Mouse (Mus musculus): Measurements from ENCODE around the gene Tceanc. TPM values are rescaled to one million over a fixed set of nuclear protein-coding genes. Genes with fewer than 3 reads are reported as not detected.

The Tceanc gene
- polyA plus RNA-seq, 1 experiment from 2014 or later, result 11.0 TPM

DNA sequence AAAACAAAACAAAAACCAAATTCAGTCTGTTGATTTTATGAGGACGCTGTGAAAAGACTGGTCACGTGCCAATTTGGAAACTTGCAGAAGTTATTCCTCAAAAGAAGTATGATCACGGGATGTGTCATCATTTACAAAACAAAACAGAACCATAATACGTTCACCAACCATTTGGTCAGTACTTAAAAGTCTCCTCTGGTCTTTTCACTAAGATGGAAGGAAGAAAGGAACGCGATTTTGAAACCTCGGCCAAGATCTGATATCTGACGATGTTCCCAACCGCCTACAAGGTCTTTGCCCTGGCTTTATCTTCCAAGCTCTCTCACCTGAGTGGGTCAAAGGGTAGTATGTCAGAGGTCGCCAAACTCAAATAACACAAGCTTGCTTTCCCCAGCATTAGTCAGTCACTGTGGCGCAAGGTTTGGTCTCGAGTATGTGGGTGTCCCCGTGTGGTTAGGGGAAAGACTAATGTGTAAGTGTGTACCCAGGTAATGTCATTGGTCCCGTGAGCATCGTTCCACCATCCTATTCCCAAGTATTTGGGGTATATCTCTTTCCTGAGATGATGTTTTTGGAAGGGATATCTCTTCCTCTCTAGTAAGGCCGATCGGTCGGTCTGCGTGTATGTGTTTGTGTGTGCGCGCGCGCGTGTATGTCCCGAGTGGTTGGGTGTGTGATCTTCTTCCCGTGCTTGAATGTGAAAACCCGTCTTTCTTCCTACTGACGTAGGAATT, 39.6 kb downstream of the Tceanc start:
- peaks cover 66% of the 10 kb centered on the region for H3K27me3 ChIP-seq (replicated peaks; ENCODE audit: low read depth, poor library complexity, severe bottlenecking)
- H3K4me1 ChIP-seq, result no peaks in the 10 kb centered on the region; the same call in 1 of the 2 replicates
- H3K9me3 ChIP-seq, result 0 out of 2 replicates have a peak, but pooled peaks cover 2% of the 10 kb centered on the region
- peak overlapping the region; percentile 70 for H3K4me3 ChIP-seq
- H3K27ac ChIP-seq (replicated peaks), result peak overlapping the region; percentile 92
- WGBS, result 23% methylated on average over 28 of the region's 28 CpGs
- peaks cover 18% of the 10 kb centered on the region for H3K36me3 ChIP-seq (replicated peaks)
- peak; percentile 15 for DNase-seq (ENCODE audit: low spot score)

DNA sequence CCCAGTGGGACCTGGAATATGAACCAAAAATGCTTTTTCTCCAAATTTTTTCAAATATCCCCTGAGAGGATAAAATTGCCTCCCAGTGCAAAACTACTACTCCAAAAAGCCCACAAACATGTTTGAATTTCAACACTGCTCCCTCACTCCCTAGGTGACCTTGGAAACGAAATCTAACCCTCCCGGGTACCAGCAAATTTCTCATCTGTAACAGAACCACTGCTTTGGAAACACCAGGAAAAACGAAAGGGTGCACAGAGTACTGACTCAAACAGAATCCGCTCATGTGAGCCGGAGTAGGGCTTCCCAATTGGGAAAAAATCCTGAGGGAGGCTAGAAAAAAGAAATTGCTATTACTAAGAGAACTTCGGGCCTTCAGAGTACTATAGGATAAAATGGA, 41.0 kb downstream of the Tceanc start:
- 74% methylated on average over 6 of the region's 6 CpGs for WGBS
- peaks cover 65% of the 10 kb centered on the region for H3K27me3 ChIP-seq (replicated peaks; ENCODE audit: low read depth, poor library complexity, severe bottlenecking)

DNA sequence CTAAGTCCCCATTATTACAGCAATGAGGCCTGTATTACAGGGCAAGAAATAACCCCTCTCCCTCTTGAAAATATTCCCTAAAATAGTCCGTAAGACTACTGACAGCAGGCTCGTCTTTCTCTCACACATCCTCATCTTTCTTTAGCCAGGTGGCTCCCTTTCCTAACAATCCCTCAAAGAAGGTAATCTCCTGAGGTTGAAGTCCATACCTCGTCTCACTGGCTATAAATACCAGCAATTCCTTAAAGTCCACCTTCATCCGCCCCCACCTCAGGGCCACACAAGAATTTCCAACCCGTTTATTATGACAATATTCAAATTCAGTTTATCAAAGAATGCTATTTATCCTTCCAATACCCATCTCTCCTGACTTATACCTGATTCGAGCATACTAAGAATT, 45.8 kb downstream of the Tceanc start:
- WGBS, result 87% methylated on average over 6 of the region's 6 CpGs
- peaks cover 48% of the 10 kb centered on the region for H3K36me3 ChIP-seq (replicated peaks)
- peaks cover 79% of the 10 kb centered on the region for H3K27me3 ChIP-seq (replicated peaks; ENCODE audit: low read depth, poor library complexity, severe bottlenecking)
- DNase-seq (ENCODE audit: low spot score), result no peak
- H3K9me3 ChIP-seq, result no peaks in the 10 kb centered on the region
- H3K4me3 ChIP-seq, result no peak overlapping the region
- no peak overlapping the region for H3K27ac ChIP-seq (replicated peaks)
- no peaks in the 10 kb centered on the region; the same call in 1 of the 2 replicates for H3K4me1 ChIP-seq

More for the DNA sequence above, 41.0 kb downstream of the Tceanc start:
- Histone ChIP-seq H3K4me3 (peak overlapping the region; percentile 70; the same call in 1 of the 2 replicates), H3K36me3 (replicated peaks) (peaks cover 20% of the 10 kb centered on the region), H3K27ac (replicated peaks) (no peak overlapping the region), H3K4me1 (no peaks in the 10 kb centered on the region; the same call in 1 of the 2 replicates), H3K9me3 (0 out of 2 replicates have a peak, but pooled peaks cover 2% of the 10 kb centered on the region)
- DNase-seq (ENCODE audit: low spot score), result no peak

DNA sequence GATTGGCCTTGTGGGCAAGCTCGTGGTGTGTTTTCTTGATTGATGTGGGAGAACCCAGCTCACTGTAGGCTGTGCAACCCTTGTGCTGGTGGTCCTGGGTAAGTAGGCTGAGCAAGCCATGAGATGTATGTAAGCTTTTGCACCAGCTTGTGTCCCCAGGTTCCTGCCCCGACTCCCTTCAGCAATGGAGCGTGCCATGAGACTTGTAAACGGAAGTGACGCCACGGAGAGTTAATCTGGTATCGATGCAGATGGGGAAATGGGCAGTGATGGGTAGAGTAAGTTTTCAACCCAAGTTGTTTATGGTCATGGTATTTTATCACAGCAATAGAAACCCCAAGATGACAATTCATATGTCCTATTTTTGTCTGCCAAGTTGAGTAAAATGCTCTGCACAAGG, 50.0 kb downstream of the Tceanc start:
- peaks cover 30% of the 10 kb centered on the region for H3K36me3 ChIP-seq (replicated peaks)
- DNase-seq (ENCODE audit: low spot score), result no peak
- H3K27ac ChIP-seq (replicated peaks), result no peak overlapping the region
- WGBS, result 93% methylated on average over 7 of the region's 7 CpGs
- H3K9me3 ChIP-seq, result no peaks in the 10 kb centered on the region
- 0 out of 2 replicates have a peak, but pooled peaks cover 4% of the 10 kb centered on the region for H3K4me1 ChIP-seq
- H3K27me3 ChIP-seq (replicated peaks; ENCODE audit: low read depth, poor library complexity, severe bottlenecking), result peaks cover 59% of the 10 kb centered on the region
- H3K4me3 ChIP-seq, result no peak overlapping the region

DNA sequence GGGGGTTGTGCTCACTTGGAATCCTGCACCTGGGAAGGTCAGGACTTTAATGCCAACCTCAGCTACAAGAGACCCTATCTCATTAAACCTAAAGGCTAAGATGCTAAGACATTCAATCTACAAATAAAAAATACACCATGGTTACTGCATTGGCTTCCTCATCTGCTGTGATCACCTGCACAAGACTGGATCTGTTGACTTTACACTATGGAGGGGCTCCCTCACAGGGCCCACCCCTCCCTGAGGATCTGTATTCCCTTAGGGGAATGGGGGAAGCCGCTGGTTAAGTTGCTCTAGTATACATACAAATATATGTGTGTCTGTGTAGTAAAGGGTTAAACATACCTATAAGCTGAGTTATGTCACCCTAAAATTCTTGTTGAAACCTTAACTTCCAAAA, 62.8 kb downstream of the Tceanc start:
- Histone ChIP-seq H3K27me3 (replicated peaks; ENCODE audit: low read depth, poor library complexity, severe bottlenecking) (peaks cover 39% of the 10 kb centered on the region), H3K4me3 (no peak overlapping the region), H3K27ac (replicated peaks) (no peak overlapping the region), H3K9me3 (no peaks in the 10 kb centered on the region), H3K36me3 (replicated peaks) (peaks cover 39% of the 10 kb centered on the region), H3K4me1 (no peaks in the 10 kb centered on the region)
- WGBS, result 97% methylated on average over 1 of the region's 1 CpGs
- DNase-seq (ENCODE audit: low spot score), result no peak

DNA sequence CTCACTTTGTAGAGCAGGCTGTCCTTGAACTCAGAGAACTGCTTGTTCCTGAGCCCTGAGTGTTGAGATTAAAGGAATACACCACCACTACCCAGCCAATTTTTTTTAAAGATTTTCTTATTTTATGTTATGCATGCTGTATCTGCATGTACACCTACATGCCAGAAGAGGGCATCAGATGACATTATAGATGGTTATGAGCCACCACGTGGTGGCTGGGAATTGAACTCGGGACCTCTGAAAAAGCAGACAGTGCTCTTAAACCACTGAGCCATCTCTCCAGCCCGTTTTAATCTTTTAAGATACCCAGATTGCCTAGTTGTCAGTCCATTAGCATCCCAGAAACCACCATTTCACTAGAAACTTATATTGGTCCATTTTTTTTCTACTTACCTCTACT, 64.0 kb downstream of the Tceanc start:
- Histone ChIP-seq H3K4me3 (no peak overlapping the region), H3K36me3 (replicated peaks) (peaks cover 38% of the 10 kb centered on the region), H3K9me3 (no peaks in the 10 kb centered on the region), H3K27ac (replicated peaks) (no peak overlapping the region), H3K4me1 (no peaks in the 10 kb centered on the region), H3K27me3 (replicated peaks; ENCODE audit: low read depth, poor library complexity, severe bottlenecking) (peaks cover 44% of the 10 kb centered on the region)
- DNase-seq (ENCODE audit: low spot score), result no peak
- 73% methylated on average over 3 of the region's 3 CpGs for WGBS

DNA sequence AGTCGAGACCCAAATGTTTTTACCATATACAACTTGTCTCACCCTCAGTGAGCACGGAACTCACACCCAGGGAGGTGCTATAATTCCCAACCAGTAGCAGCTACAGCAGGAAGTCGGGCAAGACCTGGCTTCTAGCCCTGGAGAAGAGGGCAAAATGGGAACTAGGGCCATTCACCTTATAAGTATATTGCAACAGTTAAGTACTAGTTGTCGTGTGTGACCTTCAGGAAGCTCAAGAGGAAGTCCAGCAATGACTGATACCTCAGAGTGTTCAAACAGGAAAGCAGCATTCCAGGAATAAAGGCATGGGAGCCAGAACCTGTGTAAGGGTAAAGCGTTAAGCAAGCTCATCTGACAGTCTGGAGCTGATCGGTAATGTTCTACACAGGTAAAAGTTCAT, 64.8 kb downstream of the Tceanc start:
- Histone ChIP-seq H3K27ac (replicated peaks) (no peak overlapping the region), H3K36me3 (replicated peaks) (peaks cover 38% of the 10 kb centered on the region), H3K4me3 (no peak overlapping the region), H3K4me1 (no peaks in the 10 kb centered on the region), H3K27me3 (replicated peaks; ENCODE audit: low read depth, poor library complexity, severe bottlenecking) (peaks cover 45% of the 10 kb centered on the region), H3K9me3 (no peaks in the 10 kb centered on the region)
- WGBS, result 84% methylated on average over 6 of the region's 6 CpGs
- DNase-seq (ENCODE audit: low spot score), result no peak

Other genes starting within 250 kb of the Tceanc start
- 23.1 and 25.0 TPM in 2 replicates for gene Trappc2, start 78.0 kb downstream of the Tceanc start, polyA plus RNA-seq (2016; fragmentation: Nextera tagmentation; extraction: Ambion mirVana)
- 6.4 and 6.5 TPM in 2 replicates for gene Ofd1, start 77.9 kb downstream of the Tceanc start, polyA plus RNA-seq (2016; fragmentation: Nextera tagmentation; extraction: Ambion mirVana)
- gene Rab9, start 38.7 kb downstream of the Tceanc start, polyA plus RNA-seq (2016; fragmentation: Nextera tagmentation; extraction: Ambion mirVana), result 43.1 and 45.7 TPM in 2 replicates
- 2.9 and 3.6 TPM in 2 replicates for gene Egfl6, start 67.2 kb upstream of the Tceanc start, polyA plus RNA-seq (2016; fragmentation: Nextera tagmentation; extraction: Ambion mirVana)